Mouse (Mus musculus): ENCODE data around the gene Golt1b. TPM values are rescaled to one million over a fixed set of nuclear protein-coding genes. Genes with fewer than 3 reads are reported as not detected.

Gene Golt1b
- 61.1 TPM for polyA plus RNA-seq (2014; fragmentation: Illumina TruSeq; extraction: RNeasy Lipid Tissue Mini Kit (QIAGEN cat#74804); ENCODE audit: low read depth, low replicate concordance)

DNA sequence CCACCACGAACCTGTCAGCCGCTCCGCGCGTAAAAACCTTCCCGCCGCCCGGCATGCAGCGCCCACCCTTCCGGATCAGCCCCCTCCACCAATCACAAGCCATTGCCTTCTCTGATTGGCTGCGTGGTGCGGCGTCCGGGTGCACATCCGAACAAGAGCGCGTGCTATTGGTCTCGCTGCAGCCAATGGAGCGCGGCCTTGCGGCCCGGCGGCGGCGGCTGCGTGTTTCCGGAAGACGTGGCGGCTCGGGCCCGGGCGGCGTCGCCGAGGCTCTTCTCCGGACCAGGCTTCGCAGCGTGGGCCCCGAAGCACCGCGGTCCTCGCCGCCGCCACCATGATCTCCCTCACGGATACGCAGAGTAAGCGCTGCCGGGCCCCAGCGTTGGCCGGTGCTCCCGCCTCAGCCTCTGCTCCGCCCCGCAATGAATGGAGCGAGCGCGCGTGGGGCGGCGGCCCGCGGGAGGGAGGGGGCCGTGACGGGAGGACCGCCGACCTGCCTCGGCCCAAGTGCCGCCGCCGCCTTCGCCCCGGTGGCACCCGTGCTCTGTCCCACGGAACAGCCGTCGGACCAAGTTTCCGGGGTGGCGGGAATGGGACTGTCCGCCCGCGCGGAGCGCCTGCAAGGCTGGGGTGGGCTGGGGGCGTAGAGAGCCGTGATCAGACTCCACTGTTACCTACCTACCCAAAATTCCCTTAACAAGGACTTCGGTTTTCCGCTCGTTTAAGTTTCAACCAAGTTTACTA lies at the start of gene Golt1b, which contains the start of gene Recql:
TSS of gene Golt1b (plus strand) at position 211 of the 744 bp plus-strand sequence.
TSS of gene Recql (minus strand) at position 77 of the 744 bp plus-strand sequence.

DNA sequence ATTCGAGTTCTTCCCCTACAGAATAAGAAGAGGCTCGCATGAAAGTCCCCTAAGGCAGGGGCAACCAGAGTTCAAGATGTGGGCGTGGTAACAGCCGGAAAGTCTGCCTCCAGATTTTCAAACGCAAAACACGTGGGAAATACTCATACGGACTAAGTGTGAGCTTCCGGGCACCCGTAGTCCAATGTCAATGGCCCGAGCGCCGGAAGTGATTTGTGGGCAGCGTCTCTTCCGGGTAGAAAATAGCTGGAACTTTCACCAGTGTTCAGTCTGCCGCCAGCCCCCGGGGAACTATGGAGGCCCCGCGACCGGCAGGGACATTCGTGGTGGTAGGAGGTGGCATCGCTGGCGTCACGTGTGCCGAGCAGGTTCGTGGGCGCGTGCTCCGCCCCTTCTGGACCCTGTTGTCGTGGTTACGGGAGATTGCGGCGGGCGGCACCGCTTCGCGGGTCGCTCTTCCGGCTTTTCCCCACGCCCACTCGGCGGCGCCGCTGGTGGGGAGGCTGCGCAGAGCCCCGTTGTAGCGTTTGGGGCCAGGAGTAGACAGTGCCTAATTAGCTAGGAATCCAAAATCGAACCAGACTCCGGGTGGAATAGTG lies 41.5 kb upstream of the Golt1b start, which contains the start of gene Pyroxd1:
TSS of gene Pyroxd1 (plus strand) at position 215 of the 599 bp plus-strand sequence.

DNA sequence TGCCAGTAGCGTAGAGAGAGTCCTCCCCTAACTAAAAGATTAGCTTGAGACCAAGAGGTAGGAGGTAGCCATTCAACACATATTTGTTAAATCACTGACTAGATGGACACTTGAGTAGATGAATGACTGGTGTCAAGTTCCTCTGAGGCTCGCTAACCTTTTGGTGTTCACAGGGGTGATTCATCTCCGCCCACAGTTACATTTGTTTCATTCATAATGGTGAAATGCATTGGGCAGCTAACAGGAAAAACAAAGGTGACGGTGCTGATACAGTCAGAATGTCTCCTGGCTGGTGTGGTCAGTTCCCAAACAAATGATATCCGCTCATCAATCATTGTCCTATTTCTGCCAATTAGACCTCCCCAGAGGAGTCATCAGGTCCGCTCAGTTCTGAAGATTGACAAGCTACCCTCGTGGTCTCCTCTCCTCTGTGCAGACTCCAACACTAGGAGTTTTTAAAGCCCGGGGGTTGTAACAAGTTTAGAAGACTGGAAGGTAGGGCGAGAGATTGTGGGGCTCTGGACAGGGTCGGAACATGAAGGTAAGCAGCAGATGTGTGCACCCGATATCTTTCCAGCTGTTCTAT lies 26.0 kb downstream of the Golt1b start, which contains the start of gene Spx:
TSS of gene Spx (plus strand) at position 536 of the 586 bp plus-strand sequence.

Other genes starting within 250 kb of the Golt1b start
- not detected for gene Slco1a6, start 178.7 kb upstream of the Golt1b start, polyA plus RNA-seq (2014; fragmentation: Illumina TruSeq; extraction: RNeasy Lipid Tissue Mini Kit (QIAGEN cat#74804); ENCODE audit: low read depth, low replicate concordance)
- gene Iapp, start 88.8 kb upstream of the Golt1b start, polyA plus RNA-seq (2014; fragmentation: Illumina TruSeq; extraction: RNeasy Lipid Tissue Mini Kit (QIAGEN cat#74804); ENCODE audit: low read depth, low replicate concordance), result not detected
- 0.47 TPM for gene Slco1a5, start 64.2 kb upstream of the Golt1b start, polyA plus RNA-seq (2014; fragmentation: Illumina TruSeq; extraction: RNeasy Lipid Tissue Mini Kit (QIAGEN cat#74804); ENCODE audit: low read depth, low replicate concordance)
- gene Pyroxd1, start 41.6 kb upstream of the Golt1b start, polyA plus RNA-seq (2014; fragmentation: Illumina TruSeq; extraction: RNeasy Lipid Tissue Mini Kit (QIAGEN cat#74804); ENCODE audit: low read depth, low replicate concordance), result 89.0 TPM
- gene Recql, start 134 bp upstream of the Golt1b start, polyA plus RNA-seq (2014; fragmentation: Illumina TruSeq; extraction: RNeasy Lipid Tissue Mini Kit (QIAGEN cat#74804); ENCODE audit: low read depth, low replicate concordance), result 18.7 TPM
- gene Spx, start 26.2 kb downstream of the Golt1b start, polyA plus RNA-seq (2014; fragmentation: Illumina TruSeq; extraction: RNeasy Lipid Tissue Mini Kit (QIAGEN cat#74804); ENCODE audit: low read depth, low replicate concordance), result 0.32 TPM
- gene Gys2, start 85.9 kb downstream of the Golt1b start, polyA plus RNA-seq (2014; fragmentation: Illumina TruSeq; extraction: RNeasy Lipid Tissue Mini Kit (QIAGEN cat#74804); ENCODE audit: low read depth, low replicate concordance), result 0.16 TPM
- gene Ldhb, start 120.7 kb downstream of the Golt1b start, polyA plus RNA-seq (2014; fragmentation: Illumina TruSeq; extraction: RNeasy Lipid Tissue Mini Kit (QIAGEN cat#74804); ENCODE audit: low read depth, low replicate concordance), result 10.8 TPM
- 5.5 TPM for gene Kcnj8, start 184.4 kb downstream of the Golt1b start, polyA plus RNA-seq (2014; fragmentation: Illumina TruSeq; extraction: RNeasy Lipid Tissue Mini Kit (QIAGEN cat#74804); ENCODE audit: low read depth, low replicate concordance)